Mouse (Mus musculus) intestine, embryonic 16.5 days (tissue): Measurements from ENCODE around the gene Gm10037. TPM values are rescaled to one million over a fixed set of nuclear protein-coding genes. Genes with fewer than 3 reads are reported as not detected.
"Not testable (repeated sequence)": the region's sequence is repeated elsewhere in the genome, so short reads cannot be mapped to it uniquely, and the experiment has no call there.

Experiments used
- ATAC-seq: fragments of 200-750 bp; cut with Nextera tagmentation; 2 replicates; pipeline ENCODE4 v1.8.0; 2017; ENCODE audit warnings: moderate TSS enrichment, moderate library complexity
- H3K27ac ChIP-seq: fragments of 300-500 bp; sonication (generic); 2 replicates; pipeline ENCODE4 v1.5.1; 2014; ENCODE audit warnings: mild to moderate bottlenecking, low read length
- H3K27me3 ChIP-seq: fragments of 300-500 bp; sonication (generic); replicated peaks from 2 replicates; pipeline ENCODE4 v1.6.1; 2014; ENCODE audit warnings: low read length, control low read depth, mixed read lengths; ENCODE audit not compliant: control insufficient read depth, insufficient read depth
- H3K36me3 ChIP-seq: fragments of 300-500 bp; sonication (generic); 2 replicates; pipeline ENCODE4 v1.6.1; 2014; ENCODE audit warnings: low read length, control low read depth; ENCODE audit not compliant: control insufficient read depth, insufficient read depth
- H3K4me1 ChIP-seq: fragments of 300-500 bp; sonication (generic); 2 replicates; pipeline ENCODE4 v1.6.1; 2014; ENCODE audit warnings: low read length, control low read depth, mixed read lengths; ENCODE audit not compliant: control insufficient read depth, insufficient read depth
- H3K4me2 ChIP-seq: fragments of 300-500 bp; sonication (generic); 2 replicates; pipeline ENCODE4 v1.6.1; 2014; ENCODE audit warnings: low read depth, low read length, control low read depth
- H3K4me3 ChIP-seq: fragments of 300-500 bp; sonication (generic); 2 replicates; pipeline ENCODE4 v1.5.1; 2014; ENCODE audit warnings: mild to moderate bottlenecking, low read length
- H3K9ac ChIP-seq: fragments of 300-500 bp; sonication (generic); 2 replicates; pipeline ENCODE4 v1.6.1; 2014; ENCODE audit warnings: low read depth, low read length
- H3K9me3 ChIP-seq: fragments of 300-500 bp; sonication (generic); 2 replicates; pipeline ENCODE4 v1.6.1; 2016; ENCODE audit warnings: low read length, control low read depth; ENCODE audit not compliant: control insufficient read depth
- WGBS: fragments of 180-500 bp; shearing (Covaris S2); extraction: QIAGEN DNeasy Blood & Tissue Kit; methylation state at CpG from one replicate; pipeline ENCODE4 v1.1.7; 2014; 5-methylcytosine and 5-hydroxymethylcytosine counted together
- polyA plus RNA-seq: library from polyadenylated mRNA; unstranded; fragments of >200 nt; fragmentation: Nextera tagmentation; extraction: Ambion mirVana; gene quantifications from 2 replicates; pipeline ENCODE4 v1.2.1, GENCODE M21; 2015

The Gm10037 gene
- polyA plus RNA-seq, 1 experiment from 2014 or later: 1.7 TPM

GRCm38 (mm10) chr13:67864764-67865350, 34.0 kb downstream of the Gm10037 start:
- Histone ChIP-seq H3K27me3 (no peaks in the 10 kb centered on the region), H3K36me3 (no peaks in the 10 kb centered on the region), H3K27ac (no peak overlapping the region), H3K9me3 (no peaks in the 10 kb centered on the region), H3K4me2 (no peak overlapping the region), H3K4me1 (no peaks in the 10 kb centered on the region), H3K9ac (no peak overlapping the region), H3K4me3 (no peak overlapping the region)
- ATAC-seq: no peak
- 66% methylated on average over 5 of the region's 5 CpGs for WGBS

GRCm38 (mm10) chr13:67867899-67868298, 37.0 kb downstream of the Gm10037 start:
- Histone ChIP-seq H3K4me3 (no peak overlapping the region), H3K9me3 (no peaks in the 10 kb centered on the region), H3K27ac (no peak overlapping the region), H3K9ac (no peak overlapping the region), H3K36me3 (no peaks in the 10 kb centered on the region), H3K27me3 (no peaks in the 10 kb centered on the region), H3K4me1 (no peaks in the 10 kb centered on the region), H3K4me2 (no peak overlapping the region)
- 25% methylated on average over 3 of the region's 3 CpGs for WGBS
- no peak for ATAC-seq

- not testable (repeated sequence) for H3K9me3 ChIP-seq, H3K4me2 ChIP-seq, H3K36me3 ChIP-seq, H3K4me1 ChIP-seq, H3K27ac ChIP-seq, H3K4me3 ChIP-seq, H3K9ac ChIP-seq, H3K27me3 ChIP-seq
- WGBS: 33% methylated on average over 7 of the region's 12 CpGs
- 0 out of 2 replicates have a peak, but pooled peaks have one; percentile 46 for ATAC-seq
These were observed 45.3 kb downstream of the Gm10037 start for GRCm38 (mm10) chr13:67876049-67876698.

GRCm38 (mm10) chr13:67876699-67877254, 45.9 kb downstream of the Gm10037 start:
- 57% methylated on average over 6 of the region's 7 CpGs for WGBS
- no peaks in the 10 kb centered on the region for H3K36me3 ChIP-seq
- no peak overlapping the region for H3K4me2 ChIP-seq
- no peaks in the 10 kb centered on the region for H3K9me3 ChIP-seq
- no peak for ATAC-seq
- no peaks in the 10 kb centered on the region for H3K27me3 ChIP-seq
- H3K9ac ChIP-seq: no peak overlapping the region
- no peak overlapping the region for H3K4me3 ChIP-seq
- no peaks in the 10 kb centered on the region for H3K4me1 ChIP-seq
- H3K27ac ChIP-seq: no peak overlapping the region

GRCm38 (mm10) chr13:67883966-67884365, 53.1 kb downstream of the Gm10037 start:
- Histone ChIP-seq H3K27me3 (no peaks in the 10 kb centered on the region), H3K27ac (no peak overlapping the region), H3K9ac (no peak overlapping the region), H3K9me3 (no peaks in the 10 kb centered on the region), H3K36me3 (no peaks in the 10 kb centered on the region), H3K4me2 (no peak overlapping the region), H3K4me3 (no peak overlapping the region), H3K4me1 (no peaks in the 10 kb centered on the region)
- 94% methylated on average over 8 of the region's 8 CpGs for WGBS
- no peak for ATAC-seq

Other genes starting within 250 kb of the Gm10037 start
- gene Zfp729b, start 221.4 kb upstream of the Gm10037 start, polyA plus RNA-seq: 3.1 and 3.3 TPM in 2 replicates
- gene Gm49345, start 193.3 kb upstream of the Gm10037 start, polyA plus RNA-seq: not detected in 2 replicates
- 1.8 and 3.0 TPM in 2 replicates for gene Zfp729a, start 193.3 kb upstream of the Gm10037 start, polyA plus RNA-seq
- 7.4 and 9.2 TPM in 2 replicates for gene Zfp738, start 144.0 kb upstream of the Gm10037 start, polyA plus RNA-seq
- gene Zfp65, start 101.9 kb upstream of the Gm10037 start, polyA plus RNA-seq: 4.5 and 5.3 TPM in 2 replicates
- 3.1 TPM in 2 replicates for gene Zfp85, start 75.9 kb upstream of the Gm10037 start, polyA plus RNA-seq
- gene Zfp493, start 51.4 kb upstream of the Gm10037 start, polyA plus RNA-seq: 2.5 and 2.6 TPM in 2 replicates
- gene Zfp273, start 17.4 kb upstream of the Gm10037 start, polyA plus RNA-seq: 4.8 and 5.7 TPM in 2 replicates
- not detected in 2 replicates for gene BC048507, start 32.2 kb downstream of the Gm10037 start, polyA plus RNA-seq